Mouse (Mus musculus): Measurements from ENCODE around the gene Fam84b.
"Not testable (repeated sequence)": the region's sequence is repeated elsewhere in the genome, so short reads cannot be mapped to it uniquely, and the experiment has no call there.

Fam84b gene

GRCm38 (mm10) chr15:60853231-60853999, at the start of gene Fam84b:
Gene Fam84b, minus strand, starts transcription at chr15:60853778.
- no peak for DNase-seq

GRCm38 (mm10) chr15:60898187-60898965, 44.8 kb upstream of the Fam84b start:
- DNase-seq: no peak

GRCm38 (mm10) chr15:60896040-60896439, 42.5 kb upstream of the Fam84b start:
- no peak for DNase-seq

GRCm38 (mm10) chr15:60892976-60893463, 39.4 kb upstream of the Fam84b start:
- no peak for DNase-seq

GRCm38 (mm10) chr15:60888724-60889123, 35.1 kb upstream of the Fam84b start:
- DNase-seq: no peak

GRCm38 (mm10) chr15:60875721-60876120, 22.1 kb upstream of the Fam84b start:
- DNase-seq: no peak

GRCm38 (mm10) chr15:60862417-60862816, 8.8 kb upstream of the Fam84b start:
- DNase-seq: no peak

- DNase-seq: no peak
Observed at GRCm38 (mm10) chr15:60855112-60855511, 1.5 kb upstream of the Fam84b start.

- DNase-seq: no peak
Observed at GRCm38 (mm10) chr15:60854151-60854550, 573 bp upstream of the Fam84b start.

GRCm38 (mm10) chr15:60848630-60849029, 4.9 kb downstream of the Fam84b start:
- DNase-seq: no peak

GRCm38 (mm10) chr15:60846291-60846690, 7.3 kb downstream of the Fam84b start:
- no peak for DNase-seq

GRCm38 (mm10) chr15:60845886-60846285, 7.7 kb downstream of the Fam84b start:
- DNase-seq: no peak

GRCm38 (mm10) chr15:60841785-60842184, 11.8 kb downstream of the Fam84b start:
- no peak for DNase-seq

GRCm38 (mm10) chr15:60841312-60841711, 12.3 kb downstream of the Fam84b start:
- DNase-seq: not testable (repeated sequence)

- DNase-seq: no peak
Observed at GRCm38 (mm10) chr15:60840296-60840670, 13.3 kb downstream of the Fam84b start.

- no peak for DNase-seq
Observed at GRCm38 (mm10) chr15:60839539-60840295, 13.9 kb downstream of the Fam84b start.

- peak in 1 of 2 experiments; percentile 23 for DNase-seq
Observed at GRCm38 (mm10) chr15:60838135-60838534, 15.4 kb downstream of the Fam84b start.

- no peak for DNase-seq
Observed at GRCm38 (mm10) chr15:60837719-60838118, 15.9 kb downstream of the Fam84b start.

GRCm38 (mm10) chr15:60836321-60836720, 17.3 kb downstream of the Fam84b start:
- no peak for DNase-seq

GRCm38 (mm10) chr15:60834598-60835571, 18.7 kb downstream of the Fam84b start:
- peak in 1 of 2 experiments; percentile 25 for DNase-seq

GRCm38 (mm10) chr15:60833476-60834218, 19.9 kb downstream of the Fam84b start:
- no peak for DNase-seq
